Mouse (Mus musculus): ENCODE results near the gene Nxph1.

Gene Nxph1

DNA sequence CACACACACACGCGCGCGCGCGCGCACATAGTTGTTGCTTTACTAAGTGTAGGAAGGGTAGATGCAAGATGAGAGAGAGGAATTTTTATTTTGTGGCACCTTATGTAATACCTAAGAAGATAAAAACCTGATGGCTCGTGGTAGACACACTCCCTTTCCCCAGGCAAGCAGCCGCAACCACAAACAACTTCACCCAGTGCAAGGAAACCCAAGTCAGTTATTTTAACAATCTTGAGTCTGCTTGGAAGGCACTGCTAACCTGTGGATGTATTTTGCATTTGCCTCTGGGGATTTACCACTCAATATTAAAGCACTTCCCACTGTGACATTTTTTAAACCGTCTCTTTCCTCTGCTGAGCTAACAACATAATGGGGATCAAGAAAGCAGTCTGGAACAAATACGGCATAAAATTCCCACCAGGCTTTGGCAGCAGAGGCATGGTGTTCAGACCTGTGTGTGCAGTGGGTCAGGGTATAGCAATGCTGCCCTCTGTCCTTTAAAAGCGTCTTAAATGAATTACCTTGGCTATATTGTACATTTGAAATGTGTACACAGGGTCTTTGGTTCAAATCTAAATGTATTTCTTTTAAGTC lies 176.2 kb downstream of the Nxph1 start:
- DNase-seq (ENCODE audit: low read depth, low spot score) = no peak

DNA sequence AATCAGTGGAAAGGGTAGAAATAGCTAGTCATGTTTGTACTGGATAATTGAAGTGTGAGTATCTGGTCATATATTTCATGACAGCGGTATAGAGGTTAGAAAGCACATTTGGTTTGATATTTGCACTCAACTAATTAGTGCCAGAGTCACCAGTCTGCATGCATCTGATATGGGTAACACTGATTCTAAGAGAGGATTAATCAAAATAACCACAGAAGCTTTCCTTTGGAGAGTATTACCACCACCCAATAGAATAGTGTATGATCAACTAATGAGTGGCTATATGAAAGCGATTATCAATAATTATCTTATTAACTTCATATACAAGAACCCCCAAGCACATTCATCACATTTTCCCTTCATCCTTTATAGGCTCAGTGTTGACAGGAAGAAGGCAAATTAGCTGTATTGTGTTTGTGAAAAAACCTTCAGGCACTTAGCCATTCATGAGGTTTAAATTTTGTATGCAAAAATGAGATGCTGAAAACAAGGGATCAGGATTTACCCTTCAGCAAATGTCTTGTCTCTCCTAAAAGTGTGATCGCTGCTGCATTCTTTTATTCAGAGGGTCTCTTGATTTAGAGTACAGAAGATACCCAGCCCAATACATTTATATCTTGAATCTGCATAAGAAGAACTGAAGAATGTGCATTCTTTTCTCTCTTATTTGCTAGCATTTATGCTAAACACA lies 185.5 kb downstream of the Nxph1 start:
- no peak for DNase-seq (ENCODE audit: low read depth, low spot score)

DNA sequence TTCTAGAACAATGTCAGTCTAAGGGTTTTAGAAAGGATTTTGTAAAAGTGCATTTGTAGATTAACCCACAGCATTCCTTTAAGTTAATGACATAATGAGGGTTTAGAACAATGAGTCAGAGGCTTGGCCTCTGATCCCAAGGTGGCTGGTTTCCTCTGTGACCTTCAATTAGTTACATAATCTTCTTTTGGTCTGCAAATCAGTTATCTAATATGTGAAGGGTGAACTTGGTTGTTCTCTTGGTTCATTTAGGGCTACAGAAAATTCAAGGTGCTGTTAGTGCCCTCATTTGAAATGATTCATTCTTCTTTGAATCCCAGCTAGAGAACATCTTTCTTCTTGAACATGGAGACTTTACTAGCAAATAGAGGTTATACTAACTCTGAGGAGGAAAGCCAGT lies 199.7 kb downstream of the Nxph1 start:
- no peak for DNase-seq (ENCODE audit: low read depth, low spot score)

DNA sequence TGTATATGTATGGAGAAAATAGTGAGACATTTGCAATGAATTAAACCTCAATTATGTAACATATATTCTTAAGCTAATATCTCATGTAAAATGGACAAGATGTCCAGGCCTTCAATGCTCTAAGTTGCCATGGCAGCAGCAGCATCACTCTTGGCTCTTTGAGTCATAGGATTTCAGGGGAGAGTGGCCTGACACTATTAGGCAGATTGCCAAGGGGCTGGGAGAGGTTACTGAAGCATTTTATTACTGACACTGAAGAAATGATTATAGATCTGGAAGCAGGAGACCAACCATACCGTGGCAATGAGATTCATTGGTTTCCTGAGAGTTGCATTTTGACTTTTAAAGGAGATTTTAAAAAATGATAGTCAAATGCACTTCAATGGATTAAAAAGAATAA lies 201.6 kb downstream of the Nxph1 start:
- DNase-seq (ENCODE audit: low read depth, low spot score) = peak; percentile 10

DNA sequence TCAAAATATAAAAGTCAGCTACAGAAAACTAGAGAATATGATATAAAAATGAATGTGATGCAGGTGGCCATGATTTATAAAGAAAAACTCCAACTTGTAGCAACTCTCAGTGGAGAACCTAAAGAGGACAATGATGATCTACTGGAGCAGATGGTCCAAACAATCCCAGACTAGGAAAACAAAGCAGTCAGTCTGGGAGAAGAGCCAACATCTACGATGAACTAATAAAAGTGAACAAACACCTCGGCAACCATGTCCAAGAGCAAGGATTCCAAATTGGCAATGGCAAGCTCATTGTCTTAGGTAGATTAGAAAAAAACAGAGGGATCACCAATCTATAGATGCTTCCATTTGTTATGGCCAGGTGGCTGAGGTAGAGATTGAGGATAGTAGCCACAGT lies 211.0 kb downstream of the Nxph1 start:
- no peak for DNase-seq (ENCODE audit: low read depth, low spot score)

DNA sequence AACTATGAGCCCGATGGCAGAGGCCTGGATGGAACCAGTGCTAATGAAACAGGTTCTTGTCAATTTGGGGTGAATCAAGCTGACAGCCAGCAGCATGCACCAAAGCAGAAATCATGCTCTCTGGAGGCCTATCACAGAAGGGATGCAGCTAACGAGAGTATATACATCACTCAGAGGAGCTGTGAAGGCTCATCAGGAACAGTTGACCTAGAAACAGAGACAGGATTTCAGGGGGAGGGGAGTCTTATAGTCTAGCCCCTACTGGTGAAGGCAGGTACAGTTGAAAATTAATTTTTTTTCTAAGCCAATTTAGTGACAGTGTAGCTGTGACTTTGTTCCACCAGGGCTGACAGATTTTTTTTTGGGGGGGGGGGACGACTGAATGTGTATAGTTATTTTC lies 234.2 kb downstream of the Nxph1 start:
- no peak for DNase-seq (ENCODE audit: low read depth, low spot score)

DNA sequence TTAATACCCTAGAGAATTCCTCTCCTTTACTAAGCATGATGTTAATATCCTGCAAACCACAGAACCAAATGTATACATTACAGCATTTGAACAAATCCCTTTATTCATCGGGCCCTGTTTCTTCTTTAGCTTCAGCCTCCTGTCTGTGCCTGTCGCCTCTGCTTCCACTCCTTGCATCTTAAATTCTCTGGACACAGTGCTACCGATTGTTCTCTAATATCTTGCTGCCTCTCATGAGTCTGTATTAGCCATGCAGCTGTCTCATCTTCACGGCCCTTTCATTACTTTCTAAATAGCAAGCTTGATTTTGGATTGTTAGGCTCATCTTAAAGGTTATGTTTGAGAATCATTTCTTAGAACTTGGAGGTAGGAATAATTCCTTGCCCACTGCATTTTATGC lies 262.5 kb downstream of the Nxph1 start:
- DNase-seq (ENCODE audit: low read depth, low spot score) = no peak

DNA sequence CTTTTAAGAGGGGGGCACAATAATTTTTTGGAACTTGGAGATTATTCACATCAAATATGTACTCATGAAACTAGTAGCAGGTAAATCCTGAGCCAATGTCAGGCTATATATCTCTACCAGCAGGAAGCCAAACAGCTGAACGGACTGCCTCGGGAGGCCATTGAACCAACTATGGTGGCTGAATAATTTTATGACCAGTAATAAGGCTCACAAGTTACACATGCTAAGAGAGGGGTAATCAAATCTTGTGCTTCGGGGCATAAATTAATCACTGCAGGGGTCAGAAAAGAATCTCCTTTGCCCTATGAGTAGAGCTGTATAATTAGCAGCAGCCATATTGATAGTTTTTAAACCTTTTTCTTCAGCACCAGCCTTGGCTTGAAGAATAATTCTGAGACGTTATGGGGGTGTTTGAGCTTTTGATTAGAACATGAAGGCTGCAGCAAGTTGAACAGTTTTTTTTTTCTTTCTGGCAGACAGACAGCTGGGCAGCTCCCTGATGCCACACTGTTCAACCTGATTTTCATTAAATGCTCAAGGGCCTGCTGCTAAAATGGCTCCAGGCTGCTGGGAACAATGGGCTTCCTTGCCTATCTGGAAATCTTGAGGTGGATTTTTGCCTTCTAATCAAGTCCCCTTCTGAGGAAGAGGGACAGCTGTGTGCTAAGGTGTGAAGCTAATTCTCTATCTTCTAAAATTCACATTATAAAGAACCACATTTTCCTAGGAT lies 272.7 kb downstream of the Nxph1 start:
- no peak for DNase-seq (ENCODE audit: low read depth, low spot score)

DNA sequence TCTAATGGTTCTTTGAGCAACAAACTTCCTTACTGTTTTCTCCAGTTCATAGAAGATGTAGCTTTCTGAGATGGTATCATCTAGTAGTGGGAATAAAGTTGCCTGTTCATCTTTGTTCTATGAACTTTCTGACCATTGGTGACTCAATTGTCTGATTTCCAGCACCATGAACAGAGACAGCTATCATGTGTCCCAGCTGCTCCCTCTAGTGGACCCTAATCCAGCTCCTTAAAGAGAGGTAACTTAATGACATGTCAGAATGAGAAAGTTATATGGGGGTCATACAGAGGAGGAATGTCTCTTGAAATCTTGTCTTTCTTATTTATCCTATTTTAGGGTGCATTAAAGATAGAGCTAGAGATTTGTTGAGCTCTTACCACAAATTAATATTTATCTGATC lies 286.6 kb downstream of the Nxph1 start:
- DNase-seq (ENCODE audit: low read depth, low spot score) = no peak

DNA sequence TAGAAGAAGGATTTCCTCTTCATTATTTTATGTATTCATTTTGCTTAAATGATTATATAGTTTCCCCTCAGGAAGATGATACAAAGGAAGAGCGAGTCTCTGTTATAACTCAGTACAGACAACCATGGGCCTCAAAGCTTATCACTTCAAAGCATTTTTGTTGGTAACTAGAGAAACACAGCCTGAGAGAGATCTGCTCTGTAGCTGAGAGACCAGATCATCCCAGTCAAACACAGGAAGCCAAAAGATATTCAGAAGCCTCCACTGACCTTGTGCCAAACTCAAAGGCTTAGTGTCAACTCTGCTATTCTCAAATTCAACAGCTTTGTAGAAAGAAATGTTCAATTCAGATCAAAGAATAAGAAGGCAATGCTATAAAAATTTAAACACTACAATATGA lies 319.8 kb downstream of the Nxph1 start:
- no peak for DNase-seq (ENCODE audit: low read depth, low spot score)
